Mouse (Mus musculus): Measurements from ENCODE around the gene Foxf1. TPM values are rescaled to one million over a fixed set of nuclear protein-coding genes. Genes with fewer than 3 reads are reported as not detected.
A peak's percentile ranks its signal among the peaks of the same experiment; 100 is the strongest.

Foxf1 gene
- polyA plus RNA-seq, 1 experiment from 2014 or later = 1.1 TPM

DNA sequence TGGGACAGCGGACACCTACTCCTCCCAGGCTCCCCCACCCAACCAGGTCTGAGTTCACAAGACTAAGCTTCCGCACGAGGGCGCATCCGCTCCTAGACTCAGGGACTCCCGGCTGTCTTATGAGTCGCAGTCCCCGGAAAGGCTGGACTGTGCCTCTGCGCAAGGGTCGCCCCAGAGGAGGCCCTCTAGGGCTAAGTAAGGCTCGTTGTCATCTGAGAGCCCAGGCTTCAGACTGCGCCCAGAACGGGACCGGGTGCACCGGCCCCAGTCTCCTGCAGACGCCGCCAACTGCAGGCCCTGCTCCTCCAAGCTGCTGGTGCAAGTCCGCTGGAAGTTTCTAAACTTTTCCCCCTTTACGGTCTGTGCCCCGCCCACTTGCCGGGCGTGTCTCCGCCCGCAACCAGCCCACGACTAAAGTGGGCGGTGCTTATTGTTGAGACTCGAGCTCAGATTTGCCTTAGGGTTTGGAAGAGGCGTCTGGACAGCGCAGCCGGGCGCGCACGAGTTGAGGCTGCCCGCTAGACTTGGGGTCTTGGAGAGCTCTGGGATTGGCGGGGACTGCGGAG, 41.2 kb downstream of the Foxf1 start:
- ATAC-seq = 0 out of 2 replicates have a peak, but pooled peaks have one; percentile 25
- under 1% methylated on average over 36 of the region's 36 CpGs for WGBS
- Histone ChIP-seq H3K4me3 (ENCODE audit: low read depth, low read length) (no peak overlapping the region), H3K27me3 (ENCODE audit: control insufficient read depth, insufficient read depth, low read depth, low read length) (peaks cover 78% of the 10 kb centered on the region), H3K9me3 (replicated peaks; ENCODE audit: control insufficient read depth, low read length, poor library complexity, severe bottlenecking) (no peaks in the 10 kb centered on the region; the same call in 1 of the 2 replicates), H3K27ac (ENCODE audit: low read length) (no peak overlapping the region), H3K36me3 (ENCODE audit: control insufficient read depth, insufficient read depth, low read length) (no peaks in the 10 kb centered on the region), H3K9ac (ENCODE audit: low read depth, low read length) (no peak overlapping the region), H3K4me1 (ENCODE audit: control insufficient read depth, insufficient read depth, low read length) (peaks cover 14% of the 10 kb centered on the region), H3K4me2 (ENCODE audit: low read length) (peak overlapping the region; percentile 31)

DNA sequence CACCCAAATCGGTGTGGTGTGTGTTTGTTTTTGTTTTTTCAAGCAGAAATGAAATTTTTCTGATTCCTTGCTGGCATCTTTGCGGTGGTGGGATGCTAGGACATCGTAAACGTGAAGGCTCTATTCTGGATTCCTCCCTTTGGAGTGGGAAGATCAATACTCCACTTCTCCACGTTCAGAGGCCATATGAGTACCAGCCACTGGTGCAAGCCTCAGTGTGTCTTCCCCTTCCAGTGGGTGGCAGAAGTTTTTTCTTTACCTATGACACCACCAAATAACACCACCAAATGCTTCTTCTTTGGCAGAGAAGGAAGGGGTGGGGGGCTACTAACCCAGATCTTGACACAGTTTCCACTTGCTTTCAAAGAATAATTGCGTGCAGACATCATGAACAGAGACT, 42.0 kb downstream of the Foxf1 start:
- WGBS = 4% methylated on average over 6 of the region's 6 CpGs
- Histone ChIP-seq H3K4me1 (ENCODE audit: control insufficient read depth, insufficient read depth, low read length) (peaks cover 14% of the 10 kb centered on the region), H3K9me3 (replicated peaks; ENCODE audit: control insufficient read depth, low read length, poor library complexity, severe bottlenecking) (no peaks in the 10 kb centered on the region; the same call in 1 of the 2 replicates), H3K4me2 (ENCODE audit: low read length) (no peak overlapping the region), H3K36me3 (ENCODE audit: control insufficient read depth, insufficient read depth, low read length) (no peaks in the 10 kb centered on the region), H3K27ac (ENCODE audit: low read length) (no peak overlapping the region), H3K4me3 (ENCODE audit: low read depth, low read length) (no peak overlapping the region), H3K9ac (ENCODE audit: low read depth, low read length) (no peak overlapping the region), H3K27me3 (ENCODE audit: control insufficient read depth, insufficient read depth, low read depth, low read length) (peaks cover 78% of the 10 kb centered on the region)
- ATAC-seq = no peak

- Histone ChIP-seq H3K4me1 (ENCODE audit: control insufficient read depth, insufficient read depth, low read length) (peaks cover 14% of the 10 kb centered on the region), H3K36me3 (ENCODE audit: control insufficient read depth, insufficient read depth, low read length) (no peaks in the 10 kb centered on the region), H3K9me3 (replicated peaks; ENCODE audit: control insufficient read depth, low read length, poor library complexity, severe bottlenecking) (no peaks in the 10 kb centered on the region; the same call in 1 of the 2 replicates), H3K27ac (ENCODE audit: low read length) (no peak overlapping the region), H3K27me3 (ENCODE audit: control insufficient read depth, insufficient read depth, low read depth, low read length) (peaks cover 75% of the 10 kb centered on the region), H3K9ac (ENCODE audit: low read depth, low read length) (no peak overlapping the region), H3K4me2 (ENCODE audit: low read length) (no peak overlapping the region), H3K4me3 (ENCODE audit: low read depth, low read length) (no peak overlapping the region)
- 2% methylated on average over 6 of the region's 6 CpGs for WGBS
- no peak for ATAC-seq
These were observed 42.5 kb downstream of the Foxf1 start for GRCm38 (mm10) chr8:121126694-121127093.

DNA sequence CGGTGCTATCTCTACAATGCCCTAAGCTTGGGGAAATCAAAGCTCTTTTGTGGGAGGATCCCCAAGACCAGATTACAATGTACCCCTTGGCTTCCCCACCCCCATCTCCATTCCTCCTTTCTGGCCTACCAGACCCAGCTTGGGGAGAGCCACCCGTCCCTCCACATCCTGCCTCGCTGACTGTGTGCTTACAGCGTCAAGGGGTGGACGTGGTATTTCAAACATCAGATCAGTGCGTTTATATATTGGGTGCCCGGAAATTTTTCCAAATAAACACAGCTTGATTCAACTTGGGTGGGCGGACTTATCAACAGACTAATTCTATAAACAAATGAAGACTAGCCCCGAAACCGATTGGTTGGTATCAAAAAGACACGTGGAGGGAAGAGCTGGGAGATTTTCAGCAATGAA, 43.1 kb downstream of the Foxf1 start:
- Histone ChIP-seq H3K4me3 (ENCODE audit: low read depth, low read length) (no peak overlapping the region), H3K36me3 (ENCODE audit: control insufficient read depth, insufficient read depth, low read length) (no peaks in the 10 kb centered on the region), H3K9ac (ENCODE audit: low read depth, low read length) (no peak overlapping the region), H3K9me3 (replicated peaks; ENCODE audit: control insufficient read depth, low read length, poor library complexity, severe bottlenecking) (no peaks in the 10 kb centered on the region; the same call in 1 of the 2 replicates), H3K4me2 (ENCODE audit: low read length) (no peak overlapping the region), H3K27ac (ENCODE audit: low read length) (no peak overlapping the region), H3K27me3 (ENCODE audit: control insufficient read depth, insufficient read depth, low read depth, low read length) (peaks cover 75% of the 10 kb centered on the region), H3K4me1 (ENCODE audit: control insufficient read depth, insufficient read depth, low read length) (peaks cover 14% of the 10 kb centered on the region)
- no peak for ATAC-seq
- WGBS = 2% methylated on average over 11 of the region's 11 CpGs

GRCm38 (mm10) chr8:121127756-121128375, 43.7 kb downstream of the Foxf1 start, which contains the start of gene Foxl1:
Foxl1 (plus strand) TSS chr8:121127940.
- ATAC-seq = no peak
- WGBS = 1% methylated on average over 43 of the region's 43 CpGs
- Histone ChIP-seq H3K4me3 (ENCODE audit: low read depth, low read length) (no peak within 1 kb of the TSS; the same call in 1 of the 2 replicates), H3K4me2 (ENCODE audit: low read length) (peak within 1 kb of the TSS; percentile 28; the same call in 1 of the 2 replicates), H3K27me3 (ENCODE audit: control insufficient read depth, insufficient read depth, low read depth, low read length) (peaks cover 72% of the 10 kb centered on the region), H3K9ac (ENCODE audit: low read depth, low read length) (no peak within 1 kb of the TSS), H3K9me3 (replicated peaks; ENCODE audit: control insufficient read depth, low read length, poor library complexity, severe bottlenecking) (no peaks in the 10 kb centered on the region; the same call in 1 of the 2 replicates), H3K36me3 (ENCODE audit: control insufficient read depth, insufficient read depth, low read length) (no peaks in the 10 kb centered on the region), H3K4me1 (ENCODE audit: control insufficient read depth, insufficient read depth, low read length) (peaks cover 14% of the 10 kb centered on the region), H3K27ac (ENCODE audit: low read length) (no peak within 1 kb of the TSS)

DNA sequence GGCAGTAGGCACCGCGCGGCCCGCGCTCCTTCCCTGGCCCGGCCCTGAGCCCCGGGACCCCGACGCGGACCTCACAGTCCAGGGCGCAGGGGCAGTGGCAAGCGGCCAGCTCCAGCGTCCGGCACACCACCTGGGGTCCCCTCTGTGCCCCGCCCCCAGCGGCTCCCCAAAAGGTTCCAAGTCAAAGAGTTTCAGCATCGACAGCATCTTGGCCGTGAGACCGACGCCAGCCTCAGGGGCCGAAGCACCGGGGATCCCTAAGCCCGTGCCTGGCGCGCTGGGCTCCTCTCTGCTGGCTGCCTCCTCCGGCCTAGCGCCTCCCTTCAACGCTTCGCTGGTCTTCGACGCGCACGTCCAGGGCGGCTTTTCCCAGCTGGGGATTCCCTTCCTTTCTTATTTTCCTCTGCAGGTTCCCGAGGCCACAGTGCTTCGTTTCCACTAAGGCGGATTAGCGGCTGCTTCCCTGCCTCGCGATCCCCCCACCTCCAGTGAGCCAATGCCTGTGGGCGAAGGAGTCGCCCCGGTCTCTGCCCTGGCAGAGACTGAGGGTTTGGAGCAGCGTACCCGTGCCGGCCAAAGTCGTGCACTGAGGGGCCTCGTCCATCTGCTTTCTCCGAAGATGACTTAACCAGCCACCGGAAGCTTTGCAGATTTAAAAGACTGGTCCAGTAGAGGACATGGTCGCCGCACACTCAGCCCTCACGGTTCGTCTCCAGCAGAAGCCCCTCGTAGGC, 44.5 kb downstream of the Foxf1 start:
- Histone ChIP-seq H3K4me3 (ENCODE audit: low read depth, low read length) (no peak overlapping the region; the same call in 1 of the 2 replicates), H3K27me3 (ENCODE audit: control insufficient read depth, insufficient read depth, low read depth, low read length) (peaks cover 70% of the 10 kb centered on the region), H3K4me2 (ENCODE audit: low read length) (peak overlapping the region; percentile 28; the same call in 1 of the 2 replicates), H3K4me1 (ENCODE audit: control insufficient read depth, insufficient read depth, low read length) (peaks cover 14% of the 10 kb centered on the region), H3K27ac (ENCODE audit: low read length) (no peak overlapping the region), H3K9ac (ENCODE audit: low read depth, low read length) (no peak overlapping the region), H3K36me3 (ENCODE audit: control insufficient read depth, insufficient read depth, low read length) (no peaks in the 10 kb centered on the region), H3K9me3 (replicated peaks; ENCODE audit: control insufficient read depth, low read length, poor library complexity, severe bottlenecking) (no peaks in the 10 kb centered on the region; the same call in 1 of the 2 replicates)
- WGBS = 1% methylated on average over 46 of the region's 55 CpGs
- no peak for ATAC-seq

- no peak overlapping the region for H3K4me3 ChIP-seq (ENCODE audit: low read depth, low read length)
These were observed 45.2 kb downstream of the Foxf1 start for GRCm38 (mm10) chr8:121129265-121129940.

GRCm38 (mm10) chr8:121130522-121130921, 46.3 kb downstream of the Foxf1 start:
- peaks cover 57% of the 10 kb centered on the region for H3K27me3 ChIP-seq (ENCODE audit: control insufficient read depth, insufficient read depth, low read depth, low read length)
- no peak overlapping the region for H3K9ac ChIP-seq (ENCODE audit: low read depth, low read length)
- no peak overlapping the region for H3K27ac ChIP-seq (ENCODE audit: low read length)
- no peaks in the 10 kb centered on the region for H3K9me3 ChIP-seq (replicated peaks; ENCODE audit: control insufficient read depth, low read length, poor library complexity, severe bottlenecking)
- no peak overlapping the region for H3K4me3 ChIP-seq (ENCODE audit: low read depth, low read length)
- 38% methylated on average over 5 of the region's 5 CpGs for WGBS
- no peak overlapping the region for H3K4me2 ChIP-seq (ENCODE audit: low read length)
- peaks cover 13% of the 10 kb centered on the region for H3K4me1 ChIP-seq (ENCODE audit: control insufficient read depth, insufficient read depth, low read length)
- no peak for ATAC-seq
- no peaks in the 10 kb centered on the region for H3K36me3 ChIP-seq (ENCODE audit: control insufficient read depth, insufficient read depth, low read length)

More at GRCm38 (mm10) chr8:121129265-121129940, 45.2 kb downstream of the Foxf1 start:
- no peak overlapping the region for H3K4me2 ChIP-seq (ENCODE audit: low read length)
- no peaks in the 10 kb centered on the region; the same call in 1 of the 2 replicates for H3K9me3 ChIP-seq (replicated peaks; ENCODE audit: control insufficient read depth, low read length, poor library complexity, severe bottlenecking)
- no peaks in the 10 kb centered on the region for H3K36me3 ChIP-seq (ENCODE audit: control insufficient read depth, insufficient read depth, low read length)
- H3K9ac ChIP-seq (ENCODE audit: low read depth, low read length) = no peak overlapping the region
- peaks cover 14% of the 10 kb centered on the region for H3K4me1 ChIP-seq (ENCODE audit: control insufficient read depth, insufficient read depth, low read length)
- ATAC-seq = no peak
- H3K27ac ChIP-seq (ENCODE audit: low read length) = no peak overlapping the region
- 12% methylated on average over 16 of the region's 16 CpGs for WGBS
- peaks cover 67% of the 10 kb centered on the region for H3K27me3 ChIP-seq (ENCODE audit: control insufficient read depth, insufficient read depth, low read depth, low read length)
